Mouse (Mus musculus) kidney, postnatal 25 days (tissue): ENCODE measurements at regions not wholly inside any gene's neighbourhood (a gene's known extent, or its start where the extent isn't known, plus 50 kb on each side); places are given as distances from the start of the nearest gene placed in this dataset.
"Not testable (repeated sequence)": the region's sequence is repeated elsewhere in the genome, so short reads cannot be mapped to it uniquely, and the experiment has no call there.

ENCODE experiments used
- DNase-seq, 2 experiments: peaks; one replicate each; pipeline ENCODE4 v3.0.0; 2021; ENCODE audit warnings: mixed read lengths in 2 of 2

DNA sequence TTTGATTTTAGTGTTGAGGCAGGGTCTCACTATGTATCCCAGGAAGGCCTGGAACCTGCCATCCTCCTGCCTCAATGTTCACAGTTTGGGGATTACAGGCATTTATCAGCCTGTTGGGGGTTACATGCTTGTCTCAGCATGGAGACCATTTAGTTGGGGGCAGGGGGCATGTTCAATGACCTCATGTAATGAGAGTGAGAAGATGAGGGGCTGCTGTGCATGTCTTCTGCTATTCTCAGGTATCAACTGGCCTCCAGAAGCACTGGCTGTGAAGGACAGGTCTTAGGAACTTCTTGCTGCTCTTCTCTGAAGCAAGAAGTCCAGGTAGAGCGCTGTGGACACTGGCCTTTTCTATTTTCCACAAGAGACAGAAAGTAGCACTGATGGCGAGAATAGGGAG, 350.9 kb downstream of the Plekhb2 start:
- no peak for DNase-seq

DNA sequence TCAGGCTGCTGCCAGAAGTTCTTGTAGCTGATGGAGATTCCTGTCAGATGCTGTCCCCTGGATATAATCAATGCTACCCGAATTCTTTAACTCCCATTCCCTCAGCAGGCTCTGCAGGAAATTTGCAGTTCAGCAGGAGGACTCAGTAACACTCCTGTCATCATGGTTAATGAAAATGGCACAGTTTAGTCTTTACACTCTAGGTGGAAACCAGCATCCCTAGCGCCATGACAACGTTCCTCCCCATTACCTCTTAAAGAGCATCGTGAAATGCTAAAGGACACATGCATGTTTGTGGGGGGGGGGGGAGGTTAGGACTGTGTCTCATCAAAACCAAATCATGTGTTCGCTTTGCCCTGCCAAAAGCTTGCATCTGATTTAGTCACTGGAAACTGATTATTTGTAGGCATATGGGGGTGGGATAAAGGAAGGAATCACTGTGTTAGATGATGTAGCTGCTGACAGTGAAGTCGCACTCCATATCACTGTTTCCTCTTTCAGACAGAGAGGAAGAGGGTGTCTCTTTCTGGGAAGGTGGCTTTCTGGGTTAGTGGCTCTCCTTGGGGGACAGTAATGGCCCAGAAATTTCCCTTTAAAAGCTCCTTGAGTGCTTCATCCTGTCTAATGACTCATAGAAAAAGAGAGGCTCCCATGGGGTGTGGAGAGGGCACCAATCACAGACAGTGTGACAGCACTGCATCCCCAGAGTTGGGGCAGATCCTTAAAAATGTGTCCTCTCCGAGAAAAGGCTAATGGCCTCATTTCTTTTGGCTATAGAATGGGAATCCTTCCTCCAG, 351.5 kb downstream of the Plekhb2 start:
- DNase-seq: no peak

DNA sequence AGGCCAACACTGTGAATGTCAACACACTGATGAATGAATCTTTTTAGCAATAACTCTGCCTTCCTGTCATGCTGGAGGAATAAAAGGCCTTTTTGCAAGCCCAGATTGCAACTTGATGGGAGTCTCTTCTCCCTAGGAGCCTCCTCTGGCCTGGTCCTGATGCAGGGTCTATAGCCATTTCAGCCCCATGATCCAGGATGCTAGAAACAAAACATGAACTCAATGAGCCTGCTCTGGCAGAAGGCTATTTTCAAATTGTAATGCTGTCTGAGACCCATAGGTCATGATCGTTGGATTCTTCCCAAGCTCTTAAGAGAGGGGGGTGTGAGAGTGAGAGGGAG, 352.1 kb downstream of the Plekhb2 start:
- DNase-seq: no peak

DNA sequence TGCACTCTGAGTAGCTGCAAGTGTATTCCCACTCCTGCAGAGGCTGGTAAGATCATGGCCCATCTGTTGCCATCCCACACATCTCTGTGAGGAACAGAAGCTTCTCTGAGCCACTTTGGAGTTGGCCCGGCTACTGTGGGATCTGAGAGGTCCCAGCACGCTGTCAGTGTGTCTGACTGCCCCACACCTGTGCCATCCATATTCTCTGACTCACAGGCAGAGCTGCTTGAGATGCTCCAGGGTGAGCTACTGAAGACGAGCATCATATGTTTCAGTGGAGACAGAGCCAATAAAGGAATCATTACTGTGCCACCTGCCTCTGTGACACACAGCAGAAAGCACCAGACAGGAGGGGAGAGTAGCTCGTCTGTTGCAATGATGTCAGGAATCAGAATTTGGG, 352.8 kb downstream of the Plekhb2 start:
- DNase-seq: no peak

DNA sequence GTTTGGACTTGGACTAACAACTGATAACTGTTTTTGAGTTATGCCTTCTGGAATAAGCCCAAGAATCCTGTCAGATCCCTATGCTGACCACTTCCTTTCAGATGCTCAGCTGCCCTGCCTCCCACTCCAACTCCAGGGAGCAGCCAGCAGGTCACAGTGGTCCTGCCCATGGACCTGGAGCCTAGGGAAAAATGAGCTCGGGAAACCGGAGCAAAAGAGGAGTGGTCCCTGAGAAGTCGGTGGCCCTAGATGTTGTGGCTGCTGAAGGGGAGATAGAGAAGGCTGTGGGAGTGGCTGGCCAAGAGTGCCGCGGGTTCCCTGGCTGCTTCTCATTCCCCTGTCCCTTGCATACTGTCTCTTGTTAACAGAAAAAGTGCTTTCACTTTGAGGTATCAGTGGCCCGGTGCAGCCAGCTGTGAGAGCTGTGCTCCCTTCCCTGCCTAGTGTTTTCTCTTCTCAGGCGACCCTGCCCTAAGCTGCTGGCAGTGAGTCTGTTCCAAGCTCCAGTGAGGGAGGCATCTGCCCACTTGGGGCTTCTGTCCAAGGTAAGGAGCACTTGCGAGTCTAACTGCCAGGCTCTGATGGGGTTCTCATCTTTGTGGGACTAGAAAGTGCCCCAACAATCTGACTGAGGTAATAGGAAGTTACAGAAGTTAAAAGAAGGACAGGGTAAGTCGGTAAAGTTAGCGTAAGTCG, 357.2 kb downstream of the Plekhb2 start:
- DNase-seq: no peak

DNA sequence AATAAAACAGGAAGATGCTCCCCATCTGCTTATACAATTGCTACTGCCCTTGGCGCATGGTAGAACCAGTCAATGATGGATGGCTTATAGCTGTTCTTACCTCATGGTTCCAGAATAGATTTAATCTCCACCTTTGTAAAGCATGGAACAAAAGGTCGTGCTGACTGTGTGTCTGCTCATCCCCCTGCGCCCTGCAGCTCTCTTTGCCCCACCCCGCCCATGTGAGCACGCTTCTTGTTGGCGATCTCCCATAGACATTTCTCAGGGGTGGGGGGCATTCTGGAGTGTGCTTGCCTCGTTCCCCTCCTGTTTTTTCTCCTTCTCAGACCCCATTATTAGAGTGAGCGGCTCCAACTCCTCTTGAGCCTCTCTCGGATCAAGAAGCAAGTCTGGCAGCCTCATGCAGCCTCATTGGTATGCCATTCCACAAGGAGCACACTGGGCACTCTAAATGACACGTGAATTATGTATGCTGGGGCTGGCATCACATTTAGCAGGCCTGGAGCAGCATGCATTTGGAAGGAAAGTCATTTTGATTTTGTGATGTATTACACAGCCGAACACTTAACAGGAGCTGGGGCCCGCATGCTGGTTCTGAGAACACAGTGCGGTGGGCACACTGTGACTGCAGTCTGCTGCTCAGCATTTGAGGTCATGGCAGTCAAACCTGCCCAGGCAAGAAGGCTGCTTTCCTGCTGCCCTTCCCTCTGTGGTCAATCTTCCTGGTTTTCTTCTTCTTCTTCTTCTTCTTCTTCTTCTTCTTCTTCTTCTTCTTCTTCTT, 362.5 kb downstream of the Plekhb2 start:
- DNase-seq: no peak

DNA sequence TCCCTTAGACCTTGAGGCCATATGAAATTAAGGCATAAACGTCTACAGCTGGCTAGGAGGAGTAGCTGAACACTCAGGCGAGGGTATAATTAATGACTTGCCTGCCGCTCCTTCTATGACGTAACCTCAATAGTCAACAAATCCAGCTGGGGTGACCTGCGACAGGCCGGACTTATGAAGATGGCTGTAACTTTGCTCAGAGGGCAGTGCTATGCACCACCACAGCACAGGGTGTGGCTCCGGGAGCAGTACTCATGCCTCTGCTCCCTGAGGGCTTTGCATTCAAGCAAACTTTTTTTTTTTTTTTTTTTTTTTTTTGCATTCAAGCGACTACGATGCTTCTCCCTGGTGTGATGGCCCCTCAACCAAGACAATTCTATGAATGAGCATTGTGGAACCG, 364.1 kb downstream of the Plekhb2 start:
- DNase-seq: no peak

DNA sequence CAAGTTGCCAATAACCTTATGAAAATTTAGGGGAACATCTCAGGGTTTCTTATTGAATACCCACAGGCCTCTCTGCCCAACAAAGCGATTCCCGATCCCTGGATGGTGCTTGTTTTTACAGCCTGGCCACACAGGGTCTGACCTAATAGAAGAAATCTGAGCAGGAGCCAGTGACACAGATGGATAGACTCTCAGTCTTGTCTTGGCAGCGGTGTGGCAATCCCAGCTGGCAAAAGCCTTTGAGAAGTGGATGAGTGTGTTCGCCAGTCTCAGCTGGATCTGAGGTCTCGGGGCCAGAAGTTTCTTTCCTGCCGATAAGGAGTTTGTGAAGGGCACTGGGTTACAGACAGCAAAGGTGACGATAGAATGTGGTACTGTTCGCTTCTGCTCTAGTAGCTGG, 366.6 kb downstream of the Plekhb2 start:
- DNase-seq: no peak

DNA sequence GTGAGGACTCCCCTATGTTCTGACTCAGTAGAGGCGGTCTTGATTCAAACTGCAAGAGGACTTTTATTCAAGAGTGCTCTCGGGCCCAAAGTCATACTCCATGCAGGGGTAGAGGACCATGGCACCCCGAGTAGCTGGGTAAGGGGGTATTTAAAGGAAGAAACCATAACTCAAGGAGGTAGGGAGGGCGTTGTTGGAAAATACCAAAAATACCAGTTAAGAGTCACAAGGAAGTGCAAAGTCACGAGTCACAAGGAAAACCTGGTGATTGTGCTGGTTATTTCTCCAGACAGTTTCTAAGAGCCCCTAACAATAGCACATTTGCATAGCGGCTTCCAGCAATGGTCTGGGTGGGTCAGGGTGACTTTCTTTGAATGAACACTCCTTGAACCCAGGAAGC, 370.4 kb downstream of the Plekhb2 start:
- DNase-seq: not testable (repeated sequence)

DNA sequence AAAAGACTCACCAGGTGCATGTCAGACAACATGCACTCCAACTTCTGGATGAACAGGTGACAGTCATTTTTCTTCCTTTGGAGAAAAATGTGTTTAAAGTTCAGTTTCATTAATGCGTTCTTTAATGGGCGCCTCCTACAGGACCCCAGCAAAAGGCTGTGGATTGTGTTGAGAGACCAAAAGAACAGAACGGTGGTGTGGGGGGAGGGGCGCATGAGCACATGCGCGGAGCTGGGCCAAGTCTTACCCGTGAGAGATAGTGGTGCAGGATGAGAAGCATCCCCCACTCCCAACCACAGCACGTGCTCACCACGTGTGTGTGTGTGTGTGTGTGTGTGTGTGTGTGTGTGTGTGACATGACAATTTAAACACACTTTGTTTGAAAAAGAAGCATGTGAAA, 371.0 kb downstream of the Plekhb2 start:
- no peak for DNase-seq

DNA sequence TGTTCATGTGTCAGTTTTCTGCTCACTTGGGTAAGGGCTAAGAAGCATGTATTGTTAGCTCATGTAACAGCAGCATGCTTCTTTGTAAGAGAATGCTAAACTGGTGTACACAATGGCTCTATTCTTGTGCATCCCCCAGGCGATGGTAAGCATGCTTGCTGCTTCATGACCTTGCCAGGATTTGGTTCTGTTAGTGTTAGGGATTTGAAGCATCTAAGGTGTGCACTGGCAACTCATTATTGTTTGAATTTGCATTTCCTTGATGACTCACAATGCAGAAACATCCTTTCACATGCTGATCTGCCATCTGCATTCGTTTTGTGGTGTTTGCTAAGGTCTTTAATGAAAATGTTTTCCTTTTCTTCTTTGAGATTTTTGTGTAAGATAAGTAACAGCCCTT, 382.8 kb downstream of the Plekhb2 start:
- DNase-seq: no peak

DNA sequence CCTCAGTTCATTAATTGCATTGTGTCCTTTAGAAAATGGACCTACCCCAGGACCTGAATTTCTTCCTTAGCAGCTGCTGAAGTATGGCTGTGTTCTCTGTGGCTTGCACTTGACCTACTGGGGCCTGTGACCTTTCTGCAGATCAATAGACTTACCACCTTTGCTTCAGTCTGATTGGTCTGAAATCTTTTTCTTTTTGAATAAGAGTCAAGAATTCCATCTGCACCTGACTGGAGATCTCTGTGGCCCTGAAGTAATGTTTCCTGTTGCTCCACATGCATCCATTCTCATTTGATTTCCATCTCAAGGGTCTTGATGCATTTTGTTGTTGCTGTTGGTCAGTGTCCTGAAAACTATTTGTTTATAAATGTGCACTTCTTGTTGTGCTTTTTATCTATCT, 388.4 kb downstream of the Plekhb2 start:
- no peak for DNase-seq

DNA sequence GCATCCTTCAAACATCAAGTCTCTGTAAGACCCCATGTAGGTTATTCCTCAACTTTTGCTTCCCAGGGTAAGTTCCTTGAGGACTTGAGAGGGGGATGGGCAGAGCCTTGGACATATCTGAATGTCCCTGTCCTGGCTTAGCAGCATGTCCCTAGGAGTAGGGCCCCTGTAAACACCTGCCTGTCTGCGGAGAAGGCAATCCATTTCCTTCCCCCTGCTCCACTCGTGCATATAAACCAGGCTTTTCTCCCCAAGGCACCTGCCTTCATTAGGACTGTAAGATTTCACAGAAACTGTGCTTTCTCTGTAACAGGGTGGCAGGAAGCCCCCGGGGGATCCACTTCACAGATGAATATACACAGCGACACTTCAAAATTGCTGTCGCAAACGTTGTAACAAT, 393.1 kb downstream of the Plekhb2 start:
- DNase-seq: no peak

DNA sequence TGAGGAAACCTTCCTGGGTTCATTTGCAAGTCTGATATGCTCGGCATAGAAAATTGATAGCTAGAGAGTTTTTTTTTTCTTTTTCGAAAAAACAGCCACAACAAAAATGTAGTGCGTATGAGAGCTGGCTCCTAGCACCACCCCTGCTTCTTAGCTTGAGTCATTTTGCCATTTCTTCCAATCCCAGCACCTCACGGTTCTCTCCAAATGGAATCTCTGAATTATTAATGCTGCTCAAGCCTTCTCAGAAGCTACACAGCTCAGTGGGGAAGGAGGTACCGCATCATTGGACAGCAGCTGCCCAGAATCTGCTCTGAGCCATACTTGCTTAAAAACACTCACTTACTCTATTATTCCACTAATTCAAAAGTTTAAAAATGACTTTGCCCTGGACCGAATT, 393.6 kb downstream of the Plekhb2 start:
- DNase-seq: no peak

DNA sequence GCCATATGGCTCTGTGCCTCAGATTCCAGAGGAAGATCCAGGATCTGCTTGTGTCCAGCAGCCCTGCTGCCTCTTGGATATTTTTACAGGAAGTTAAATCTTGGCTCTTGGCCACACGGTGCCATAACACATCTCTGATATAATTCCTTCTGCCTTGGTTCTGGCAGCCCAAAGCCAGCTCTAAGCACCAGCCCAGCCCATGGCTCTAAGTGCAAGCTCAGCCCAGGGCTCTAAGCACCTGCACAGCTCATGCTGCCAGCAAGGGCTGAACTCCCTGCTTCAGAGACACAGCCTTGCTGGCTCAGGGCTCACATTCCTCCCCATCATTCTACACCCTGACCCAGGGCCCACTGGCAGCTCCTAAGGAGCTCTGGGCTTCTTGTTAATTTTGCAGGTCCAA, 415.3 kb downstream of the Plekhb2 start:
- DNase-seq: no peak

DNA sequence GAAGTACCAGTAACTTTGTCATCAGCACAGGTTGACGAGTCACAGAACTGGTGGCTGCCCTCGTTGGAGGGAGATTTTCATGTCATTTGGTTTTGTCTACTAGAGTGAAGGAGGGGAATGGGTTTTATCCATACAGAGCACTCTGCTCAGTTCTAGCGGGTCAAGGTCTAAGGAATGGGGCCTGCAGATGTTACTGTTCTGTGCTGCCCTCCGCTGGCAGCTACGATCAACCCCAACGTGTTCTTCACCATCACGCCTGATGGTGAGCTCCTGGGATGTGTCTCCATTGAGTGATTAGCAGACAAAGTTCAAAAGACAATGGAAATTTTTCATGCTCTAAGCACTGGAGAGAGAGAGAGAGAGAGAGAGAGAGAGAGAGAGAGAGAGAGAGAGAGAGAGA, 416.9 kb downstream of the Plekhb2 start:
- peak in 1 of 2 experiments; percentile 16 for DNase-seq

DNA sequence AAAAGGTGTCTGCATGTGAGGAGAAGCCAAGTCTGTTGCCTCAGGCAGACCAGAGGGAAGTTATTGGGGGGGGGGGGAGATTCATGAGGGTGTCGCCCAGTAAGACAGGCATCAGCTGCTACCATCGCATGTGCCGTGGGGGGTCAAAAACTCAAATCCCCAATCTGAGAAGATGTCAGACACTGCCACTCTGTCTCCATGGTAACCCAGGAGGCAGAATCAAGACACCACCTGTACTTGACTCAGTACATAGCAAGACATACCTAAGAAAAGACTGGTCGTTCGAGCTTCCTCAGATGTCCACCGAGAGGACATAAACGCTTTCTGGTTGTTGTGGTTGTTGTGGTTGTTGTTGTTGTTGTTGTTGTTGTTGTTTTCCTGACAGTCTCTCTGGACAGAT, 418.1 kb downstream of the Plekhb2 start:
- no peak for DNase-seq

DNA sequence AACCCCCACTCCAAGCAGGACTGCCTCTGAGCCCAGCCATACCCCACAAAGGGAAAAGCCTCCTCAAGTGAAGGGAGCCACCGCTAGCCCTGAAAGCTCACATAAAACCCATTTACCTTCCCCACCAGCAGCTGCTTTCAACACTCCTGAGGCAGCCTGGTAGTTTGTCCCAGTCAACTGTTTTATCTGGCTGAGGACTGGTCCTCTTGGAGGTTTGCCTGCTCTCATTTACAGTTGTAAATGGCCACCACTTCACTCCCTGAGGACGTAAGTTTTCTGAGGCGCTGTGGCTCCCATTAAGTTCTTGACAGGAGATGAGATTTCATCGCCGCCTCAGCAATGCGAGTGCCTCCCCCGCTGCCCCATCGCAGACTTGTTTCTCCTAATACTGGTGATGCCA, 425.2 kb downstream of the Plekhb2 start:
- no peak for DNase-seq
